Mouse (Mus musculus): ENCODE data around the gene Aff1.

Gene Aff1

DNA sequence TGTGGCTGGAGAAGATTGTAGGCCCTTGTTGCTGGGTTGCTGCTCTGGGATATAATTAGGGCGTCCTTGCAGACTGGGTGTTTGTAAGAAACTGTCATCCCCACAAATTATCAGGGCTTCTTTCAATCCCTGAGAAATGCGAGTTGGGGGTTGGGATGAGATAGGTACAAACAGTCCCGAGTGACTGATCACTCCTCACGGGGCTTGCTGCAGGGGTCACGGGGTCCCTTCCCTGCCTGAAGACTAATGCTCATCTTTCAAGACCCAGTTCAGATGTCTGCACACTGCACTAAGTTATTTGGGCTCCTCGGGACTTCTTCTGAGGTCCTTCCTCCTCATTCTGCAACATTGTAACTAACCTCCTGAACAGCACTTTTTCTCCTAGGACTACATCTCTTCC is 79.2 kb downstream of the Aff1 start:
- no peak for DNase-seq (ENCODE audit: low read depth, low spot score)

DNA sequence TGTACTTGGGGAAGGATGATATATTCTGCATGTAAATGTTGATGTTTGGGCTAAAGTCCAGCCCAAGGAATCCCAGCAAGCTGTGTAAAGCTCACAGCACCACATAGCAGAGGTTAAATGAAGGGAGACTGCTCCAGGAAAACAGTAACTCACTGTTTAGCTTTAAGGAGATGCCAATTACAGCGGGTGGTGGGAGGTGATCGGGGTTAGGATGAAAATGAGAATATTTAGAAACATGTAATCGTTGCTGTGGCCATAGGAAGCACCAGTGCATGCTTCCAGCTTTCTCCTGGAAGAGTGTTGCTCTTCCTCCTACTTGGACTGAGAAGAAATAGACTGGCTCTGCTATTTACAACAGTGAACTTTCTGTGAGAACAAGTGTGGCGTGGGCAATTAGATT is 80.1 kb downstream of the Aff1 start:
- DNase-seq (ENCODE audit: low read depth, low spot score) = no peak

DNA sequence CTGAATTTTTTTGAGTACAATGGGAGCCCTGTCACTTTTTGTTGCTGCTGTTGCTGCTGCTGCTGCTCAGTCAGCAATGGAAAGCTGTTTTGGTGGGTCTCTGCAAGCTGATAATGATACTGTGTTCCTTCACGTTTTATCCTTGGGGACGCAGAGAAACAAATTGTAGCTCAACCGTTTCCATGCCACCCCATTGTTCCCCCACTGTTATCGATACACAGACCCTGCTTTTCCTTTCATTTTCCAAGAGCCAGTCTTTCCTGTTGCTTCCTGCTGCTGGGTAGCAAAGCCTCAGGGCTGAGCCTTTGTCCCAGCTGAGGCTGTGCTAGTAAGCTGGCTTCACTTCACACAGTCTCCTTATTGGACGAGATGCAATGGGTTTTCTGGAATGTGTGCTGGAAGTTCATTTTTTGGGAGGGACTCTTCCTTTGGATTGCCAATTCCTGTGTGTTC is 81.0 kb downstream of the Aff1 start:
- DNase-seq (ENCODE audit: low read depth, low spot score) = no peak

DNA sequence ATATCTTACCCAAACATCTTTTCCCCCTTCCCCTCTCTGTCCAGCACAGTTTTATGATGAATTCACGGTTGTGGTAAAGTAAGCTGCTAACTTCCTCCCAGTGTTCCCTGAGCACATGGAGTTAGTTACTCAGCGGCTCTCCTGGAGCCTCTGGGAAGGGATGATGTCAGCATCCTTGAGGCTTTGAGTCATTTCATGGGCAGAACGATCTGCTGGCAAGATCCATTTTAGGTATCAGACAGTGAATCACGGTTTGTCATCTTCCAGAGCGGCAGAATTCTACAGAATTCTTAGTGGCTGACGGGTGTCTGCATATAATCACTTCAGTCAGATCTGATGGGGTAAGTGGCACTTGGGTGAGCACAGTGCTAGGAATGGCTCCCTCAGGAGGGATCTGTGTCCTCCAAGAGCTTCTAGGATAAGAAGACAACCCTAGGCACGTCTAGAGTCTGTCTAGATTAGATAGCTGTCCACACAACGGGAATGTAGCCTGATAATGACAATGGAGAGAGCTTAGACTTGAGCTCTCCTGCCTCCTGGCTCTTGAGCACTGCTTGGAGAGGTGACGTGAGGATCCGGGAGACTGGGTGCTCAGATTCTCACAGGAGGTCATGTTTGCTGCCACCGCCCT is 82.6 kb downstream of the Aff1 start:
- no peak for DNase-seq (ENCODE audit: low read depth, low spot score)

DNA sequence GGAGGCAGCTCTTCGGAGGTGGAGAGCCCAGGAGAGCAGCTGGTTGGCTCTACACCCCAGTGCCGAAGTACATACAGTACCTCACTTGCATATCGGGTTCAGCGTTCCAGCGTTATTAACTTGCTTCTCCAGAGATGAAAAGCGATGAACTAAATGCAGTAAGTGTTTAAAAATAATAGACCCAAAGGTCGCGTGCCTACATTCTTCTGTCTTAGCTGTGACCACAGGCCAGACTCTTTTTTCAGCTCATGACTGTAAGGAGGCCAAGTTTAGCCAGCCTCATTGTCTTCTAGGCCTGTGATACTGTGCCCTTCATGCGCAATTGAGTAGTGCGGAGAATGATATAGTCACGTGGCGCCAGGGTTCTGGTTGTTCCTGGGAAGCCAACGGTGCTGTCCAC is 83.3 kb downstream of the Aff1 start:
- no peak for DNase-seq (ENCODE audit: low read depth, low spot score)

DNA sequence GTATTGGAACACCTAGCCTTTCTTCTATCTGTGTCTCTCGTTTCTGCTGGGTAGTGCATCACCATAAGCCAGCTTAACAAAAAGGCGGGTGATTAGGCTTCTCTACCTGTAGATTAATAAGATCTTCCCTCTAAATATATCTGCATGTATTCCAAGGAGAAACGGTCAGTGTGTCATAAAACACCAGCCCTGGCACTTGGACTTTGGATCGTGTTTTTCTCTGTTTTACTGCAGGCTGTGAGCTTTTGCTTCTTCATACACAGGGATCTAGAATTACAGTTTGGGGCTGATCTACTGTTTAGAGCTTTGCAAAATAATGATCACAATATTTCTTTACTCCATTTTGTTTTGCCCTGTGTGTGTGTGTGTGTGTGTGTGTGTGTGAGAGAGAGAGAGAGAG is 84.7 kb downstream of the Aff1 start:
- DNase-seq (ENCODE audit: low read depth, low spot score) = no peak

DNA sequence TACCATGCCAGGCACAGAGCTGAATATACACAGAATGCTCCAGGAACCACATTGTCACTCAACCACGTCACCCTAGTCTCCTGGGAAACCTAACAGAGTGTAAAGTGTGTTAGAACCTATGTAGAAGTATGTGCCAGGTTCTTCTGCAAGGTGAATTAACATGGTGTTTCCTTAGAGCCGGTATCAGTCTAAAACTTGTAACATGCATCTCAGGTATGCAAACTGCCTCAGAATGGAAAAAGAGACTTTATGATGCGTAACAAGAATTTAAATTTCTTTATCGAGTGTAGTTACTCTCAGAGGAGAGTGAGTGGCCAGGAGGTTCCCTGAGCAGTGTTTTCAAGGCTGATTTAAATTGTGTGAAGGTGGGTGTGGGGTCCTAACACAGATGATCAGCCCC is 85.3 kb downstream of the Aff1 start:
- no peak for DNase-seq (ENCODE audit: low read depth, low spot score)

DNA sequence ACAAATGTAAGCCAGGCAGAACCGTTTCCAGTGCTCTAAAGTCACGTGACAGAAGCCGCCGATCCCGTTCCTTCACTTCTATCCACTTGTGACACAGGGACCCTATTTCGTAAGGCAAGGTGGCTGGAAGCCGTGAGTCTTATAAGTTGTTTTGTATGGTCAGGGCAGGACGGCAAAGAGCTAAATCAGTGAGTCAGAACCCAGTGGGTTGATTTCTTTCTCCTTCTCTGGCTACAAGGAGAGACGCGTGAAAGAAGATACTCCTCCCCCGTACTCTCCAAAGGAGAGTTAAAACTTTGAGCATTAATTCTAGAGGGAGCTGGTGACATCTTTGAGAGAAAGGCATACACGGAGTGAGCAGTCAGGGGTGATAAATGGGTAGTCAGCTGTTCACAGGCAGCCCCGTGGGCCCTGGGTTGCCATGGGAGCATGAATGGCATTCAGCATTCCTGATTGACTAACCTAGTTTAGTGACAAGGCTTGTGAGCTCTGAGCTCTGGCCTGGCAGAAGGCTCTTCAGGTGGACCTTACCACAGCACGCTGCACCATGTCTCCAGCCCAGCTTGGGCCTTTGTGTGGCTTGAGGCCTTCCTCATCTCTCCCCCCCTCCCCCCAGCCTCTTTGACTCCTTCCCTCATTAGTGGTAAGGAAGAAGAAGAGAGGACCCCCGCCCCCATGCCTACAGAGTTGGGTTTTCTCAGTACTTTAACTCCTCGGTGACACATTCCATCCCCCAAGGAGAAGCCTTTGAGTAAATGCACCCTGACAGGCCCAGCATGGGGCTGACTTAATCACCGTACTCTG is 86.3 kb downstream of the Aff1 start:
- DNase-seq (ENCODE audit: low read depth, low spot score) = no peak

DNA sequence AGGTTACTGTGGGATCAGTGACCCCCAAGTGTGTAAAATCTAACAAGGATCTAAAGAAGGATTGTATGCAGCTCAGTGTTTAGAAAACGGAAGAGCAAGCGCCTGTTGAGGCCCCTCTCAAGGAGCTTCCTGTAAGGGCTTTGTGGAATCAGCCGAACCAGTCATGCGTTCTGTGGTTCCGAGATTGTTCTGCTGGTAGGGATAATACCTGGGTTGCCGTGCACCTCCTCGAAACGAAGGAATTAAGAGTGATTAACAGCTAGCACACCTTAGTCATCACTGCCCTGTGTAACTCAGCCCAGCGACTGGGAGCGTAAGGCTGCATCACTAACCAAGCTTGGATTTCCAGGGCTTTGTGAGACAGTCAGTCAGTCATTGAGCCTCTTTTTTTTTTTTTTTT is 87.7 kb downstream of the Aff1 start:
- DNase-seq (ENCODE audit: low read depth, low spot score) = no peak

DNA sequence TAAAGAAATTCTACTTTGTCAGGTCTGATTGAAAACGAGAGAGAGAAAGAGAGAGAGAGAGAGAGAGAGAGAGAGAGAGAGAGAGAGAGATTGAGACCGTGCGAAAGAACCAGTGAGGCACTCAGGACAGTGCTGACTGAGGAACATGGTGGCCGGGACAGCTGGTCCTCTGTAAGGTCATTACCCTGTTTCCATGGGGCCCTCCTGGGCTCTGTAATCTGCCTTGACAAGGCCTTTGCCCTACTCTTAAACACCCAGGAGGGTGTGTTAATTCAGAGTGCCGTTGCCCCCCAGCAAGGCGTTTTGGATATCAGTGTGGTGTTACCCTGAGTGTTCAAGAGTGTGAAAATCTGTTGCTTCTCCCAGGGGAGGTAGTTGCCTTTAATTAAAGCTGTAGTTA is 88.1 kb downstream of the Aff1 start:
- no peak for DNase-seq (ENCODE audit: low read depth, low spot score)

DNA sequence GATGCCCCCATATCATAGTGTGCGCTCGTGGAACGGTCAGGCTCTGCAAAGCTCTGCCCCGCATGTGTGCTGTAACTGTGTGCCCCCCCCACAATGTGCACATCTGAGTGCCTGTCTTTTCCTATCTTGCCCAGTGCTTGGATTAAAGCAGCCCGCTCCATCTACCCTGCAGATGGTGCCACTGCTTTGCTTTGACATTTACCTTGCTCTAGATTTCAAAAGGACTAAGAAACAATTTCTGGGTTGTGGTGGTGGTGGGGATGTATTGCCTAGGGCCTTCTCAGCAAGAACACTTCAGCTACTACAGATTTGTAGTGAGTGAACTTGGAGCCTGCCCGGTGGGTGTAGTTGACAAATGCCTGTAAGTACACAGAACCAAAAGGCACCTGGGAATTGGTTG is 88.7 kb downstream of the Aff1 start:
- no peak for DNase-seq (ENCODE audit: low read depth, low spot score)

DNA sequence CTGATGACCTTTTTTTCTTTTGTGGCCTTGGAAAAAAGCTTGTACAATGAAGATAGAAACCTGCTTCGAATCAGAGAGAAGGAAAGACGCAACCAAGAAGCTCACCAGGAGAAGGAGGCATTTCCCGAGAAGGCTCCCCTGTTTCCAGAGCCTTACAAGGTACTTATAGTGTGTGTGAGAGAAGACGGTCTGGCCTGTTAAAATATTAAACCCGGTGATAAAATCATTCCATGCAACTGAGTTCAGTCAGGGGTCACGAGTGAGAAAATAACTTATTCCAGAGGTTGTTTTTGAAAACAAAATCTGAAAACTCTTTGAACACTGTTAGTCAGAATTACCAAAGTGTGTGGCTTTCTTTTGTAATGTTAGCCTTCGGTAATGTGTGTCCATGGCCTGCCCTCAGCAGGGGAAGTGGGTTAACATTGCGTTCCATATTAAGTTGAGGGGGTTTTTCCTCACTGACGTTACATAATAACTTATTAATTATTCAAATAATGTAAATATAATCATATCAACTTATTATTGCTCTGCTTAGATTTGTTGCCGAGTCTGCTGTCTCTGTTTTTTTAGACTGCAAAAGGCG is 91.0 kb downstream of the Aff1 start:
- DNase-seq (ENCODE audit: low read depth, low spot score) = no peak

DNA sequence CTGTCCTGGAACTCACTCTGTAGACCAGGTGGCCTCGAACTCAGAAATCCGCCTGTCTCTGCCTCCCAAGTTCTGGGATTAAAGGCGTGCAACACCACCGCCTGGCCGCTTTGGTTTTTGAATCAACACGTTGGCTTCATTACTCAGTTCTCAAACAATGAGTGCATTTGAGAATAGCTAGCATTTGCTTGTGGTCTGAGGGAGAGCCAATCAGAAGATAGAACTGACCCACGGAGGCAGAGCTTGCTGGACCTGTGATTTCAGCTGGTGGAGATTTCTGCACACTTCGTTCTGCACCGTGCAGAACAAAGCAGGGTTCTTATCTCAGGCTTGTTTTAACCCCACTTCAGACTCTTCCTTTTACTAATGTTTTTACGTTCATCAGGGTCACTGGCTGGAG is 93.9 kb downstream of the Aff1 start:
- no peak for DNase-seq (ENCODE audit: low read depth, low spot score)

DNA sequence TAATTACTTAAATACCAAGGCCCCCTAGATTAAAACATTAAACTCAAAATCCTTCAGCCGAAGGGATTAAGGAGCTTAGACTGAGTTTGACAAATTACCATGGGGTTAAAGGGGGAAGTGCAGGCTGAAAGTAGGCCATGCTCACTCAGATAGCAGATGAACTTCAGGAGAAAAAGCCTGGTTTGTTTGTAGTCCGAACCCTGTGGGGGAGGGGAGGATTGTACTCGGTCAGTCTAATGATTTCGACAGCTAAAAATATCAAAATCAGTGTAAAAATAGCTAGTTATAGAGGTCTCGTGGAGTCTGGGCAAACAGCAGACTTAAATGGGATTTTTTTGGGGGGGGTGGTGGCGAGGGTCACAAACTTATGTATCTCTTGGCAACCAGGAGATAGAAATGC is 96.3 kb downstream of the Aff1 start:
- DNase-seq (ENCODE audit: low read depth, low spot score) = peak; percentile 49

DNA sequence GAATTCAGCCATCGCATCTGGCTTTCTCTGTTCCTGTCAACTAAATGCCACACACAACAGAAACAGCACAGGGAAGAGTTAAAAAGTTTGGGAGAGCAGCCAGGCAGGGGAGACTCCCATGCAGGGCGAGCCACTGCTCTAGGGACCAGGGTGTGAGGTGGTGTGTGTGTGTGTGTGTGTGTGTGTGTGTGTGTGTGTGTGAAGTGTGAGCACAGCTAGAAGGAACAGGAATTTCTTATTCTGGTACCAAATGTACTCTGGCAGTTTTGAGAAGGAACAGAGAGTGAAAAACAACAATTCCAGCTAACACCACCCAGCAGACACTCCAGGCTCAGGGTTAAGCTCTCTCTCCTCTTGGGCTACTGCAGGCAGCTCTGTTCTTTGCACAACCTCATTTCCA is 96.8 kb downstream of the Aff1 start:
- DNase-seq (ENCODE audit: low read depth, low spot score) = no peak

DNA sequence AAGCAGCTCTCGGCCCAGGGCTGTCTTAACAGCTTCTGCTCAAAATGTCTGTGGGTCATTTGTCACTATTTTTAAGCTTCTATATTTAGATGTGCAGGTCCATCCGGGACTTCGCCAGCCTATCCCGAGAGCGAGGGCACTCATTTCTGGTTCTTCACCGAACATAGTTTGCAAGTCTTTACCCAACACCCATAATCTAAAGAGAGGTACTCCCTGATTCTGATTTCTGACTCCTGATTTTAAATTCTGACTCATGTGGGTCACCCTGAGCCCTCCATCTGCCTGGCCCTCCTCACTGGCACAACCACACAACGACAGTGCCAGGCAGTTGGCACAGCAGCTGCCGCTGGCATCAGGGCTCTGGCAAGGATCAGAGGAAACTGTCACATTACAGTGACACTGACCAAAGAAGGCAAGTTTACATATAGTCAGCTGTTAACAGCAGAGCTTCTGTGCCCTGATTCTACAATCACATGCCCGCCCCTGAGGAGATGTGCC is 97.5 kb downstream of the Aff1 start:
- no peak for DNase-seq (ENCODE audit: low read depth, low spot score)

DNA sequence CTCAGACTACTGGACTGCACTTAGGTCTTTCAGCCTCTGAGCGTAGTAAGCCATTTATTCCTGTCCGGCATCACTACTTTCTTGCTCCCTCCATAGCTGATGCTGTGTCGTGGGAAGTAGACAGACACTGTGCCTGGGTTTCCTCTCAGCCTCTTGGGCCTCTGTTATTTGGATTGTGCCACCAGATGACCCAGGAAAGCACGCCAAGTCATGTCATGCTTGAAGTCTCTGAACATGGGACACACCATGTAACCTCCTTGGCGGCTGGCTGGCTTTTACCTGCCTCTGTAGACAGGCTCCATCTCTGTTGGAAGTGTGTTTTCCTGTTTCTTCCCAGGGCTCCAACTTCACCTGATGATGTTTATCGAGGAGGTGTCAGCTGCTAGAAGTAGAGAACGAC is 99.6 kb downstream of the Aff1 start:
- DNase-seq (ENCODE audit: low read depth, low spot score) = no peak

DNA sequence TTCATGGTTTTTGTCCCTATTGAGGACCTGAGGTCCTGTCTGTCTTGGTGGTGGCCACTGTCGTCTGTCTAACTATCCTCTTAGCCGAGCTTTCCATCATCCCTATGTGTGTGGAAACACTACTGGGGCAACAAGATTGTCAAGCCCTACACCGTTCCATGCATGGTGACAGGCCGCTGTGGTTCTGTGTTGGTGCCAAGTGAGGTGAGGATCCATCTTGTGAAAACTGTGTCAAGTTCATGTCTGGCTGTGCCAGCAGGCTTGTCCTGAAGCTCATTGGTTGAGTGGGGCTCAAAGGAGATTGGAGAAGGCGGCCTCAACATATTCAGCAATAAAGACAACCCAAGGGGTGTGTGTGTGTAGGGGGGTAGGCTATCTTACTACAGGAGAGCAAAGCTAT is 102.9 kb downstream of the Aff1 start:
- DNase-seq (ENCODE audit: low read depth, low spot score) = no peak

DNA sequence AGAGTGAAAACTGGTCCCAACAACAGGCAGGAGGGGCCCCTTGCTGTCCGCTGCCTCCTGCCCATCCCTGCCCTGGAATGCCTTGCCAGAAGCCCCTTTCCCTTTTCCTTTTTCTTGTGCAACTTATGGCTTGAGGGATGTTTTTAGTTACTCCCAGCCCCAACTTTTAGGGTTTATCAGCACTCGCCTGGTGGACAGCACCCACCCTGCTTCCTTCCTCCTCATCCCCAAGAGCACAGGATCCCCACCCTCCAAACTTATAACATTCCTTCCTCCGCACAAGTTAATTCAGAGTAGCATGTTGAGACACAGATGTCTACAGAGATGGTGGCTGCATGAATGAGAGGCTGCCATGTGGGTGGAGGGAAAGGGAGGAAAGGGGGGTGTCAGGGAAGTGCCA is 103.9 kb downstream of the Aff1 start:
- no peak for DNase-seq (ENCODE audit: low read depth, low spot score)

DNA sequence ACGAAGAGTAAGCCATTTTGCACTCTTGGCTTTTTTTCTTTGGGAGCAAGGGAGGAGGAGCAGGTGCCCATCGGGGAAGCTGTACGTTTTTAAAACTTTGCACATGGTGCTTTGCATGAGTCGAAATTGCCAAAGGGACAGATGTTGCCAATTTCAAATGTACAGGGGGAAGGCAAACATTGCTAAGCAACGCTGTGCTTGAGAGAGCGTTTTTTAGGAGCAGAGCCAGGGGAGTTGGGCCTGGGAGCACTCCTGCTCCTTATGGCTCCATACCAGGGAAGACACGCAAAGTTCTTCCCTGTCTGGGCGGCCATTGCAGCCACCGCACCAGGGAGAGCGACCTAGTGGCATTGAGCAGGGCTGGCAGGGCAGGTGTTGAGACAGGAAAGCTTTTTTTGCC is 105.6 kb downstream of the Aff1 start:
- no peak for DNase-seq (ENCODE audit: low read depth, low spot score)

DNA sequence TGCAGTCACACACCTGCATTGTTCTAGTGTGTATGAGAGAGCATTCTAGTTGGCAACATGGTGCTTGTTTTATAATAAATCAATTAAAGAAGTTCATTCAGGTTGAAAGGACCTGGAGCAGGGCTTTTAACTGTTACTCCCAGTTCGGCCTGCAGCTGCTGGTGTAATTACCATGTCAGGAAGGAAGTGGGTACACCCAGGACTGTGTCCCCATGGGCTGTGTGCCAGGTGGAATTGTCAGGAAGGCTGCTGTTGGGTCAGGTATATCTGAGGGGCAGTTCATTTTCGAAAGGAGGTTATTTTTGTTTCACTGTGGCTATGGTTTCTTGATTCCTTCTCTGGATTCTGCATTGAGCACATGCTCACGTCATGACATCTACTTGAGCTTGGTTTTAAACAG is 107.3 kb downstream of the Aff1 start:
- DNase-seq (ENCODE audit: low read depth, low spot score) = no peak

DNA sequence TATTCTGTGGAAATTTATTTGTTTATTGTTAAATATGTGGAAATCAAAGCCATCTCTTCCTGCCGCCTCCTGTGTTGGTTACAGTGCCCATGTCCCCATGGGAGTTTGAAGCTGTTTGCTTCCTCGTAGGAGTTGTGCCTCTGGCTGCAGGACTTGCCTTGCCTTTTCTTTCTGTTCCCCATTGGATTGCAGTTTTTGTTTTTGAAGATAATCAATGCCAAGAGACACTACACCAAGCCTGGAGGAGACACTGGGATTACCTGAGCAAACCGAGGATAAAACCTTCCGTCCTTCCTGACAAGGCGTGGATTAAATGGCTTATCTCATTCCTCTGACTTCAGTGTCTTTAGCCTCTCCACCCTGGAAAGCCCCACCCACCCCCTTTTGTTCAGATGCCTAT is 107.8 kb downstream of the Aff1 start:
- DNase-seq (ENCODE audit: low read depth, low spot score) = no peak

DNA sequence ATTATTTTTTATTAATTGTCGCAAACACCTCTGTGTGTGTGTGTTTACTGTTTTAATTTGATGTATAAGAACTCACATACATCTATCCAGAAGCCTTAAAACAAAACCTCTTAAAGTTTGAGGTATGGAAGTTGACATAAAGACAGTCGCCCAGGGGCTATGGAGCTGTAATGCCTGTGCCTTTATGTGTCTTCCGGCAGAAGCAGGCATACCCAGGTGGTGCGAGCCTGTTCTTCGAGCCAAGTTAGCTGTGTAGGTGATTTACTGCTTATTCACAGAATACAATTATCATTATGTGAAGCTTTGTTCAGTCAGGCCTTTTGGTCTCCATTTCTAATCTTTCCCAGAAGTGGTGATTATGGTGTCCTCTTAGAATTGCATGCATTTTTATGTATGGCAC is 111.2 kb downstream of the Aff1 start:
- no peak for DNase-seq (ENCODE audit: low read depth, low spot score)
